Mouse (Mus musculus) retina, adult 2 months (tissue): ENCODE data around the gene Nat9.

ENCODE experiments used
- DNase-seq: peaks from one replicate; pipeline ENCODE4 v3.0.0-alpha.2; 2012; ENCODE audit warnings: low read depth, low spot score

Gene Nat9

DNA sequence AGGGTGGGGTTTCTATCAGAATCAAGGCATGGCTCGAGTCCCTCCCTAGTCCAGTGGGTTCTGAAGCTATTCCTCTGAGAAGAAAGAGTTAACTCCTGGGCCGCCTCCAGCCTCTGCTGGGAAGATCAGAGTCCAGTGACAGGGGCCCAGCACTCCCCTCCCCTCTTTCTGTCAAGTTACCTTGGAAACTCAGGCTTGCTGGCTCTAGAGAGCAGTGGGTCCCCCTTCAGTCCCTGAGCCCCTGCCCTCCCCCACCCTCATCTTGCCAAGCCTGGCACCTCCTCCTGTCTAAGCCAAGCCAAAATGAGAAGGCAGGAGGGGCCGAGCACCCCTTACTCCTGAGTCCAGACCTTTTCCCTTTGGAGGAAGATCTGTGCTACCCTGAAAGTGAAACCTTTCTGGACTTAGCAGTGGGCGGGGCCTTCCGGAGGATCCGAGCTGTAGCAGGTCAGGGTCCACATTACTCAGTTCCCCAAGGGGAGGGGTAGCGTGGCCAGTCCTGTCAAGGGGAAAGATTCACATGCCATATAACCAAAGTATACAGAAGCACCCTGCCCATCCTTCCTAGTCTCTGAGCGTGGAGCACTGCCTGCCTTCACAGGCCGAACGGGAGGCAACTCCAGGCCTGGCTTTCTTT is 10.0 kb downstream of the Nat9 start:
- DNase-seq = no peak

GRCm38 (mm10) chr11:115176399-115177190 is 11.1 kb downstream of the Nat9 start:
- DNase-seq = no peak

DNA sequence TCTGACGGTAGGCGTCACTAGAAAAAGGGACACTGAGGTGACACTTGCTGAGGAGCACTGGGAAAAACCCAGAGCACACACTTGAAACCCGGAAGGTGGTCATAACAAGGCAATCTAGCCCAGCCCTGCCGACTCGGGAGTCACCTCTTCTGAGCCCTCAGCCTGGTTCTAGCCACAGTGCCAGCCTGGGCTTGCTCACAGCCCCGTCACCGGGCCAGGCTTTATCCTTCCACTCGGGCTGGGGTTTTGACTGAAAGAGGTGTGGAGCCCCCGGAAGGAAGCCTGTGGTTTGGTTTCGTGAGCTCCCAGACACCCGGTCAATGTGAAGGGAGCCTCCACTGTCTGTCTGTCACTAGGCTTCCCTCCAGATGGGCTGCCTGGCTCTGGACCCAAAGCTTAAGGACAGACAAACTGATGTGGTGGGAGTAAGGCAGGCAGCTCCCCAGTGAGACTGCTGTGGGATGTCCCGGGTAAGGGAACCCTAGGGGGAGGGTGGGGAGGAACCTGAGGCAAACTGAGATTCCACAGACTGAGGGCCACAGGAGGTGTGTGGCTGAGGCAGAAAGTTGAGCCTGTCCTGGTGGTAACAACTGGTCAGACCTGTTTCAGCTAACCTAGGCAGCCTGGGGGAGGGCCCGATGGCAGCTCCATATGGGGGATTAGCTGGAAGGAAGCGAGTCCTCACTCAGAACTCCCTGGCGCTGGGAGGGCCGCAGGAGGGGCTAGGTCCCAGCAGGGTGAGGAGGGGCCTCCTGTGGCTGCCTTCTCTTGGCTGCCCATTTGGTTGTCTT is 13.9 kb downstream of the Nat9 start:
- DNase-seq = no peak

DNA sequence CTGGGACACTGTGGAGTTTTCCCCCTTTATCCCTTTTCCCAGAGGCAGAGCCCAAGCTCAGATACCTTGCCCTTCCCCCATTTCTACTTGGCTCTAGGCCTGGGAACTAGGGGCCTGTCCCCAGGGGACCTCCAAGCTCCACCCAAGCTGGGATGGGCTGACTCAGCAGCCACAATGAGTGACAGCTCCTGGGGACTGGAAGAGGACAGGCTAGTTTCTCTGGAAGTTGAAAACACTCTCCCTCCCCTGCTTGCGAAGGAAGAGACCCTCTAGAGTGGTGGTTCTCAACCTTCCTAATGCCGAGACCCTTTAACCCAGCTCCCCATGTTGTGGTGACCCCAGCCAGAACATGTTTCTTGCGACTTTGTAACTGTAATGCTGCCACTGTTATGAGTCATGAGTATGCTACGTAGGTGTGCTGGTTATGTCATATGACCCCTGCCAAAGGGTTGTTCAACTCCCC is 14.8 kb downstream of the Nat9 start:
- no peak for DNase-seq

DNA sequence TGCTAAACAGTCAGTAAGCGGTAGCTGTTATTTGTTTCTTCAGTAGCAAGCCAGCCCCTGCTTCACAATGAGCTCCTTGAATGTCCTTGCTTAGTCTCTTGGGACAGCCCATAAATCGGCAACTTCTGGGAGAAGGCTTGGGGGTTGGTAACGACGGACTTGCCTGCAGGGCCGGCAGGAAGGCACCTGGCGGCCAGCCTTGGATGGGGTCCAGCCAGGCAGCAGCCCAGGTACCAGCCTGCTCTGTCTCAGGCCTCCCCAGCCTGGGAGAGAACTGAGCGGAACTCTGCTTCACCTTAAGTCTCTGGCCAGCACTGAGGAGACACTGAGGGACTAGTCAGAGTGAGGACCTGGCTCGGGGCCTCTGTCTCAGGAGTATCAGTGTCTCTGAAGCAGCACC is 16.5 kb downstream of the Nat9 start:
- DNase-seq = no peak

DNA sequence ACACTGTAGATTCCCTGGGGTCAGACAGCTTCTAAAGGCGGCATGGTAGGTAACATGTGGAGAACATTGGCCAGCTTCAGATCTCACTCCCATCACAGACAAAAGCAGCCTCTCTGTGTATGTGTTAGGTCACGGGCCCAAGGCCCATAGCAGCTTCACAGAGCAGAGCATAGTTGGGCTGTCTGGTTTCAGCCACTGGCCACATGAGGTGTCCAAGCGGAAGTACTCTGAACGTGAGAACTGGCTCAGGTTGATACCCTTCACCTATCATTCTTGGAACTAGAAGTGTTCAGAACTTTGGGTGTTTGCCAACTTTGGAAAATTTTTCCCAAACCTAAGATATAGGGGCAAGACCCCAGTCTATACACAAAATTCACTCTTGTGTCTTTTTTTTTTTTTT is 18.2 kb downstream of the Nat9 start:
- DNase-seq = no peak

- no peak for DNase-seq
Observed at GRCm38 (mm10) chr11:115167631-115168249, 19.9 kb downstream of the Nat9 start.

- DNase-seq = no peak
Observed at GRCm38 (mm10) chr11:115166776-115167175, 20.9 kb downstream of the Nat9 start.

DNA sequence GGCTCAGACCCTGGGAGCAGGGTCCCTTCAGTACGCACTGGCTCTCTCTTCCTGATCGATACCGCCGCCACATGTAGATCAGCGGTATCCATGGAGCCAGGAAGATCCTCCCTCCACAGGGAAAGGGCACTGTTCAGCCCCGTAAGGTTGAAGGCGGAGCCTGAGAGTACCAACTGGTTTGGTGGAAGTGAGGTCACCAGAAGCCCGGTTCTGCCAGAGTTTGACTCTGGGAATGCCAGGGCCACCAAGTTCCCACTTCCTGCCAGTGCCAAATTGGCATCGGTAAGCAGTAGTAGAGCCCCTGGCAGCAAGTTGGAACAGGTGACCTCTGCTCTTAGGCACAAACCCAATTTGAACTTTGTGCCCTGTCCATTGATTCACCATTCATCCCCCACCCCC is 22.7 kb downstream of the Nat9 start:
- DNase-seq = no peak

DNA sequence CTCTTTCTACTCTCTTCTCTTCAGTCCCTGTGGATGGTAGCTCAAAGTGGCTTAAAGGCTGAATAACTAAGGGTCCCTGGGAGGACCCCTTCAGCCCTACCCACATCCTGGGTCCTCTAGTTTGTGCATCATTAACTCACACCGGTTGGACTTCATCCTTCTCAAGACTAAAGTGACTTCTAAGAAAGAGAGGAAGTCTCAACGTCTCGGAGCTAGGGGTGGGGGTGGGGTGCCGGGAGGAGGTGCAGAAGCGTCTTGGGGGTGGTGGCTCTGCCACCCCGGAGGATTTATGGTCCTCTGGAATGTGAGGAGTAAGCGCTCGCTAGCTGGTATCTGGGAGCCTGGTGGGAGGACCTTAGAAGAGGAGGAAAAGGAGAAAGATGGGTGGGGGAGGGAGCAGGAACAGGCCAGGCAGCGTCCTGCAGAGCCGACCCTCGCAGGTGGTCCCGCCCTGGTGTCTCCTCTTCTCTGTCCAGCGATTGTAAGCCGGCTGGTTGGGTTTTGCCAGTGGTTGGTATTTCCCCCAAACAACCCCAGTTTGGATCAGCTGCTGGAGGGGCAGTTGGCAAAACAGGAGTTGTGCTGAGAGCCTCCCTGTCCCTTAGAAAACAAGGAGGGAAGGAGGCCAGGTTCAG is 23.2 kb downstream of the Nat9 start:
- no peak for DNase-seq

- DNase-seq = no peak
Observed at GRCm38 (mm10) chr11:115163568-115164150, 24.0 kb downstream of the Nat9 start.

DNA sequence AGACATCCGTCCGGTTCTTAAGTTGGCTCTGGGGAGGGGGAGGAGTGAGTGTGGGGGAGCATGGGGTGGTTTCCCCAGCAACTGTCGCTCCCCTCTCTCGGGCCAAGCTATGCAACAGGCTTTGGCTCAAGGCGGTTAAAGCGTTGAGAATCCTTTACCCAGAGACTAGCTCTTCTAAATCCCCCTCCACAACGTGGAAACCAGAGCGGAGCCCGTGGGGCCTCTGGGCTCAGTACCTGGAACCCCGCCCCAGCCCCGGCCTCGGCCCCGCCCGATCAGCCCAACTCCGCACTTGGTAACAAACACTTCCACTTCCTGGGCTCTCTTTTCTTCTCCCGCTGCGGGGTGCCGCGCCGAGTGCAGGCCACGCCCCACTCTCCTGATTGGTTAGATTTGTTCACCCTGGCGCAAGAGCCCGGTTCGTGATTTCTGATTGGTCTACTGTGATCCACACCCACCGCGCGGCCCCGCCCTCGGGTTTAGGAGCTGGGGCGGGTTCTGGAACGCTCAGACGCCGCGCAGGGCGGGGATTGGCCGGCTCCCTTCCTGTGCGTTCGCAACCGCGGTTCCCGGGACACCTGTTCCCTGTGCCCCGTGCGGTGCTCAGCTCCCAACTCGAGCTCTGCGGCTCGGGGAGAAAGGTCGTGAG is 24.7 kb downstream of the Nat9 start, which contains the start of gene Slc9a3r1:
TSS of gene Slc9a3r1 (plus strand) at position 510 of the 649 bp plus-strand sequence.
- DNase-seq = peak; percentile 80

GRCm38 (mm10) chr11:115162205-115162601 is 25.5 kb downstream of the Nat9 start:
- no peak for DNase-seq

DNA sequence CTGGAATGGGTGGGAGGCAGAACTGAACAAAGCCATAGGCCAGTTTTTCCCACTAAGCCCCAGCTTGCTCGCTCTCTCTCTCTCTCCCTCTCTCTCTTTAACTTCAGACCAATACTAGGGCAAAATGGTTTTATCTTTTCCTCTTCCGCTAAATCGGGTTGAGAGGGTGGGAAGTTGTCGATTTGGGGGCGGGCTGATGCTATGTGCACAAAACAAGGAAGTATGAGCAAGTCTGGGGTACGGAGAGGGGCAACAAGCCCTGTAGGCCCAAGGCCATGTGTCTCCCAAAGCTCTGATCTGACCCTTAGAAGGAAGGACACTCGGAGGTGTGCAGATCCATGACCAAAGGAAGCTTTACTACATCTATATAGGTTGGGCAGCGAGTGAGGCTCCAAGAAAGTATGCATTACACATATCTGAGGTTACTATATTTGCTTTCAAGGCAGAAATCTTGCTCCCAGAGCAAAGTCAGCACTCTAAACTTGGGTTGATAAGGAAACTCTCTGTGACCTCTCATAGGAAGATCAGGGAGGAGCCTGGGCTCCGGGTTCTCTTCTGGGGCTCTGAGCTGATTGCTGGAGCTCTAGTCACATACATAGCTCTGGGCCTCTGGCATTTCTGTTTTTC is 26.0 kb downstream of the Nat9 start:
- no peak for DNase-seq

DNA sequence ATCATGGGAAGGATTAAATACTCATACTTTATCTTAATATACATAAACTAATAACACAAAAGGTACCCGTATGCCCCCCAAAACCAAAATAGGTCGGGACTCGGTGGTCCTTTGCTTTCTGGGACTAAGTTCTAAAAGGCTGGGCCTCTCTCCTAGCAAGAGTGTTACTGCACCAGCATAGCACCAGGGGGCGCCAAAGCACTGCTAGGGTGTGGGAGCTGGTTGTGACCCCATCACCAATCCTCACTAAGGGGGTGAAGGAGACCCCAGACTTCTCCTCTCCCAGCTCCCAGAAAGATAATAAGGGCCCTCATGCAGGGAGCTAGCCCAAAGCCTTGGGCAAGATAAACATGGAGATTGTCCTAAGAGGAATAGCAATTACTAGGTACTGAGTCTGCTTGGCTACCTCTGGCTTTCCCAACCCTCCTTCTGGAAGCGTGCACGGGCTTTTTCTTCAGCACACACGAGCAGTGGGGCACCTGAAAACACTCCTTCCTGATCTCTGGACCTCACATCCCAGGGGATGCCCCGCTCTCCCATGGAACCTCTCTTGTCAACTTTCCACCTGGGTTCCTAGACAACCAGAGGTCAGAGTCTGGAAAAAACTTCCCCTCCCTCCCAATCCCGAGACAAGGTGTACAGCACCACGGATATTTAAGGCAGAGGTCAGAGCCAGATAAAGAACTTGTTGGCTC is 26.6 kb downstream of the Nat9 start:
- DNase-seq = no peak

GRCm38 (mm10) chr11:115160016-115160797 is 27.5 kb downstream of the Nat9 start:
- no peak for DNase-seq

DNA sequence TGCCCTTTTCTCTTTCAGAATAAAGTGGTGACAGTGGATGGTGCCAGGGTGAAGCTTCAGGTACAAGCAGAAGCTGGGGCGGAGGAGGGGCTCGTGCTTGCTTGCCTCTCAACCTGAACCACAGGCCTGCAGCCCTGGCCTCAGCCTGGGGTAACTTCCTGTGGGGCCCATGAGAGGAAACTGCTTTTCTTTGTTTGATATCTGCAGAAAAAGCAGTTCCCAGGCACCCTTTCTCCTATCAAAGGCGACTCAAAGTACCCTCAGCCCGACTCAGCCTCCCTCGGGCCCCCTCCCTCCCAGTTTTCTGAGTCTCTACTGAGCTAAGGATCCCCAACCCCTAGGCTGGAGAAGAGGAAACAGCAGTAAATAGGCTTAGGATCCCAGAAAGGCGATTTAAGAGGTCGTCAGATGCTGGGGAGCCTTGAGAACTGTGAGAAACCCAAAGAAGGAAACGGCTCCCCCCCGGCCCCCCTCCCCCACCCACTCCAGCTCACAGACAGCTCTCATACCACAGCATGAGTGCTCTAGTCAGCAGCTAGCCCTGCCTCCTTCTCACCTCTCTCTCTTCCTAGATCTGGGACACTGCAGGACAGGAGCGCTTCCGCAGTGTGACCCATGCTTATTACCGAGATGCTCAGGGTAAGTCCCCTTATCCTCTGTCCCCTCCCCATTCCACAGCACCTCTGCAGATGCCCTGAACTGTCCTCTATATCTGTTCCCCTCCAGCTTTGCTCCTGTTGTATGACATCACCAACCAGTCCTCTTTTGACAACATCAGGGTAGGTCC is 29.5 kb downstream of the Nat9 start:
- DNase-seq = no peak
